Mouse (Mus musculus): ENCODE results near the gene Tesk1. TPM values are rescaled to one million over a fixed set of nuclear protein-coding genes. Genes with fewer than 3 reads are reported as not detected.
A peak's percentile ranks its signal among the peaks of the same experiment; 100 is the strongest.

Gene Tesk1
- polyA plus RNA-seq, 1 experiment from 2014 or later, result 10.7 TPM

GRCm38 (mm10) chr4:43415221-43416070, 26.3 kb upstream of the Tesk1 start:
- no peaks in the 10 kb centered on the region for H3K9me3 ChIP-seq (ENCODE audit: control insufficient read depth, low read length)
- ATAC-seq (replicated peaks; ENCODE audit: low FRiP score), result no peak
- DNase-seq (ENCODE audit: low spot score), result no peak
- H3K27ac ChIP-seq (ENCODE audit: low read depth, low read length), result no peak overlapping the region
- H3K4me3 ChIP-seq (ENCODE audit: low read depth, low read length), result no peak overlapping the region
- no peaks in the 10 kb centered on the region for H3K27me3 ChIP-seq (ENCODE audit: control insufficient read depth, insufficient read depth, low read length)
- no peak overlapping the region for H3K9ac ChIP-seq (ENCODE audit: low read length)
- H3K4me2 ChIP-seq (ENCODE audit: low read depth, low read length, severe bottlenecking), result no peak overlapping the region
- no peaks in the 10 kb centered on the region for H3K4me1 ChIP-seq (replicated peaks; ENCODE audit: control insufficient read depth, insufficient read depth, low read length)
- WGBS, result 90% methylated on average over 29 of the region's 29 CpGs
- H3K36me3 ChIP-seq (ENCODE audit: control insufficient read depth, insufficient read depth, low read length), result no peaks in the 10 kb centered on the region; the same call in 1 of the 2 replicates

DNA sequence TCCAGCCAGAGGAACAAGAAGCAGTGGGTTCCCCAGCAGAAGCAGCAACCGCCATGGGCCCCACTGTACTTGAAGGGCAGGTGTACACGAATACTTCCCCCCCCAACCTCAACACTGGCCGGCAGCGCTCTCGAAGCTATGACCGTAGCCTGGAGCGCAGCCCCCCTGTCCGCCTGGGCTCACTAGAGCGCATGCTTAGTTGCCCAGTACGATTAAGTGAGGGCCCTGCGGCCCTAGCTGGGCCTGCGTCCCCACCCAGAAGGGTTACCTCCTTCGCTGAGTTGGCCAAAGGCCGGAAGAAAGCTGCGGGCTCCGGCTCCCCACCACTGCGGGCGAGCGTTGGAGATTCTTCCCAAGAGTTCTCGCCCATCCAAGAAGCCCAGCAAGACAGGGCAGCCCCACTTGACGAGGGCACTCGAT, 25.7 kb upstream of the Tesk1 start:
- no peaks in the 10 kb centered on the region for H3K9me3 ChIP-seq (ENCODE audit: control insufficient read depth, low read length)
- 95% methylated on average over 22 of the region's 22 CpGs for WGBS
- no peaks in the 10 kb centered on the region for H3K4me1 ChIP-seq (replicated peaks; ENCODE audit: control insufficient read depth, insufficient read depth, low read length)
- H3K4me3 ChIP-seq (ENCODE audit: low read depth, low read length), result no peak overlapping the region
- no peak overlapping the region for H3K9ac ChIP-seq (ENCODE audit: low read length)
- no peak overlapping the region for H3K27ac ChIP-seq (ENCODE audit: low read depth, low read length)
- no peaks in the 10 kb centered on the region for H3K27me3 ChIP-seq (ENCODE audit: control insufficient read depth, insufficient read depth, low read length)
- no peak overlapping the region for H3K4me2 ChIP-seq (ENCODE audit: low read depth, low read length, severe bottlenecking)
- ATAC-seq (replicated peaks; ENCODE audit: low FRiP score), result no peak
- no peak for DNase-seq (ENCODE audit: low spot score)
- no peaks in the 10 kb centered on the region; the same call in 1 of the 2 replicates for H3K36me3 ChIP-seq (ENCODE audit: control insufficient read depth, insufficient read depth, low read length)

GRCm38 (mm10) chr4:43417269-43418062, 24.3 kb upstream of the Tesk1 start:
- Histone ChIP-seq H3K27ac (ENCODE audit: low read depth, low read length) (no peak overlapping the region), H3K36me3 (ENCODE audit: control insufficient read depth, insufficient read depth, low read length) (no peaks in the 10 kb centered on the region; the same call in 1 of the 2 replicates), H3K9me3 (ENCODE audit: control insufficient read depth, low read length) (no peaks in the 10 kb centered on the region), H3K4me3 (ENCODE audit: low read depth, low read length) (no peak overlapping the region), H3K4me1 (replicated peaks; ENCODE audit: control insufficient read depth, insufficient read depth, low read length) (no peaks in the 10 kb centered on the region), H3K27me3 (ENCODE audit: control insufficient read depth, insufficient read depth, low read length) (no peaks in the 10 kb centered on the region), H3K4me2 (ENCODE audit: low read depth, low read length, severe bottlenecking) (no peak overlapping the region), H3K9ac (ENCODE audit: low read length) (no peak overlapping the region)
- no peak for ATAC-seq (replicated peaks; ENCODE audit: low FRiP score)
- no peak for DNase-seq (ENCODE audit: low spot score)
- WGBS, result 84% methylated on average over 16 of the region's 16 CpGs

DNA sequence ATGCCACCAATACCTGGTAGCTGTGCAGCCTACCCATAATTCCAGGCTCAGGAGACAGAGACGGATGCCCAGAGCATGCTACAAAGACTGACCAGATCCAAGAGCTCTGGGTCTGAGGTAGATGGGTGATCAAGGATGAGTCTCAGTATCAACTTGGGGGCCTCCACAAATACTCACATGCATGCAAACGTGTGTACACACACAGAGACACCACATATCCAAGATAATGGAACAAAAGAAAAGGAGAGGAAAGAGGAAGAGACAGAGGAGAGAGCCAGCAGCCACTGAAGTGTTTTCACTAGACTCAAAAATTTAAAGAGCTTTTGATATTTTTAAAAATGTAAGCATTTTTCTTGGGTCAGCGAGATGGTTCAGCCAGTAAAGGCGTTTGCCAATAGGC, 23.3 kb upstream of the Tesk1 start:
- Histone ChIP-seq H3K9ac (ENCODE audit: low read length) (no peak overlapping the region), H3K9me3 (ENCODE audit: control insufficient read depth, low read length) (no peaks in the 10 kb centered on the region), H3K4me3 (ENCODE audit: low read depth, low read length) (no peak overlapping the region), H3K36me3 (ENCODE audit: control insufficient read depth, insufficient read depth, low read length) (no peaks in the 10 kb centered on the region; the same call in 1 of the 2 replicates), H3K4me2 (ENCODE audit: low read depth, low read length, severe bottlenecking) (no peak overlapping the region), H3K27me3 (ENCODE audit: control insufficient read depth, insufficient read depth, low read length) (no peaks in the 10 kb centered on the region), H3K27ac (ENCODE audit: low read depth, low read length) (no peak overlapping the region), H3K4me1 (replicated peaks; ENCODE audit: control insufficient read depth, insufficient read depth, low read length) (no peaks in the 10 kb centered on the region)
- ATAC-seq (replicated peaks; ENCODE audit: low FRiP score) (no peak), DNase-seq (ENCODE audit: low spot score) (no peak)
- WGBS, result 79% methylated on average over 4 of the region's 4 CpGs

GRCm38 (mm10) chr4:43418973-43419656, 22.6 kb upstream of the Tesk1 start:
- H3K27ac ChIP-seq (ENCODE audit: low read depth, low read length), result no peak overlapping the region
- no peaks in the 10 kb centered on the region for H3K27me3 ChIP-seq (ENCODE audit: control insufficient read depth, insufficient read depth, low read length)
- no peak for ATAC-seq (replicated peaks; ENCODE audit: low FRiP score)
- 65% methylated on average over 15 of the region's 15 CpGs for whole genome bisulfite sequencing
- DNase-seq (ENCODE audit: low spot score), result no peak
- H3K9ac ChIP-seq (ENCODE audit: low read length), result no peak overlapping the region
- no peaks in the 10 kb centered on the region for H3K9me3 ChIP-seq (ENCODE audit: control insufficient read depth, low read length)
- H3K4me3 ChIP-seq (ENCODE audit: low read depth, low read length), result no peak overlapping the region
- H3K36me3 ChIP-seq (ENCODE audit: control insufficient read depth, insufficient read depth, low read length), result peaks cover under 1% of the 10 kb centered on the region; the same call in 1 of the 2 replicates
- no peaks in the 10 kb centered on the region for H3K4me1 ChIP-seq (replicated peaks; ENCODE audit: control insufficient read depth, insufficient read depth, low read length)
- no peak overlapping the region for H3K4me2 ChIP-seq (ENCODE audit: low read depth, low read length, severe bottlenecking)

DNA sequence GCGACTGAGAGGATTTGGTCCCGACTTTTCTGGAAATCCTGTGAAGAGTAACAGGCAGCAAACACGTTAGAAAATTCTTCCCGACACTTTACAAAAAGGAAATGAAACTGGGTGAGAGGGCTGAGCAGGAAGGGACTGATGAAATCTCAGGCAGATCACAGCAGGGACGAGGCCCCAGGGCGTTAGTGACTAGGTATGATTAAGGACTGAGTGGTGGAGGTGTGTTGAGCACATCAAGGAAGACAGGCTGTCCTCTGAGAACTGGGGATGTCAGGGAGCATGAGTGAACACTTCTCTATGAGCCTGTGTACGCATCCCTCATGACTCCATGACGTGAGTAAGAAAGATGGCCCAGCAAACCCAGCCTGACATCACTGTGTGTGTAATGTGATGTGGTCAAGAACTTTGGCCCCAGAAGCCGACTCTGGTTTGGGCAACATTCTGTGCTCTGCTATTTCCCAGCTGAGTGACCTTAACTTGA, 21.9 kb upstream of the Tesk1 start:
- Histone ChIP-seq H3K4me3 (ENCODE audit: low read depth, low read length) (no peak overlapping the region), H3K27ac (ENCODE audit: low read depth, low read length) (no peak overlapping the region), H3K4me1 (replicated peaks; ENCODE audit: control insufficient read depth, insufficient read depth, low read length) (no peaks in the 10 kb centered on the region), H3K9me3 (ENCODE audit: control insufficient read depth, low read length) (no peaks in the 10 kb centered on the region), H3K4me2 (ENCODE audit: low read depth, low read length, severe bottlenecking) (no peak overlapping the region), H3K9ac (ENCODE audit: low read length) (no peak overlapping the region), H3K27me3 (ENCODE audit: control insufficient read depth, insufficient read depth, low read length) (peaks cover 3% of the 10 kb centered on the region; the same call in 1 of the 2 replicates), H3K36me3 (ENCODE audit: control insufficient read depth, insufficient read depth, low read length) (peaks cover 4% of the 10 kb centered on the region; the same call in 1 of the 2 replicates)
- 72% methylated on average over 9 of the region's 9 CpGs for WGBS
- no peak for ATAC-seq (replicated peaks; ENCODE audit: low FRiP score)
- no peak for DNase-seq (ENCODE audit: low spot score)

- peaks cover 1% of the 10 kb centered on the region for H3K4me1 ChIP-seq (replicated peaks; ENCODE audit: control insufficient read depth, insufficient read depth, low read length)
- no peak overlapping the region for H3K27ac ChIP-seq (ENCODE audit: low read depth, low read length)
- 6% methylated on average over 6 of the region's 6 CpGs for WGBS
- H3K9me3 ChIP-seq (ENCODE audit: control insufficient read depth, low read length), result no peaks in the 10 kb centered on the region
- peaks cover 4% of the 10 kb centered on the region; the same call in 1 of the 2 replicates for H3K36me3 ChIP-seq (ENCODE audit: control insufficient read depth, insufficient read depth, low read length)
- H3K27me3 ChIP-seq (ENCODE audit: control insufficient read depth, insufficient read depth, low read length), result peaks cover 6% of the 10 kb centered on the region
- ATAC-seq (replicated peaks; ENCODE audit: low FRiP score), result peak; percentile 24; the same call in 1 of the 2 replicates
- no peak overlapping the region for H3K4me2 ChIP-seq (ENCODE audit: low read depth, low read length, severe bottlenecking)
- DNase-seq (ENCODE audit: low spot score), result peak; percentile 79
- no peak overlapping the region for H3K4me3 ChIP-seq (ENCODE audit: low read depth, low read length)
- no peak overlapping the region for H3K9ac ChIP-seq (ENCODE audit: low read length)
These were observed 21.4 kb upstream of the Tesk1 start for GRCm38 (mm10) chr4:43420305-43420704.

DNA sequence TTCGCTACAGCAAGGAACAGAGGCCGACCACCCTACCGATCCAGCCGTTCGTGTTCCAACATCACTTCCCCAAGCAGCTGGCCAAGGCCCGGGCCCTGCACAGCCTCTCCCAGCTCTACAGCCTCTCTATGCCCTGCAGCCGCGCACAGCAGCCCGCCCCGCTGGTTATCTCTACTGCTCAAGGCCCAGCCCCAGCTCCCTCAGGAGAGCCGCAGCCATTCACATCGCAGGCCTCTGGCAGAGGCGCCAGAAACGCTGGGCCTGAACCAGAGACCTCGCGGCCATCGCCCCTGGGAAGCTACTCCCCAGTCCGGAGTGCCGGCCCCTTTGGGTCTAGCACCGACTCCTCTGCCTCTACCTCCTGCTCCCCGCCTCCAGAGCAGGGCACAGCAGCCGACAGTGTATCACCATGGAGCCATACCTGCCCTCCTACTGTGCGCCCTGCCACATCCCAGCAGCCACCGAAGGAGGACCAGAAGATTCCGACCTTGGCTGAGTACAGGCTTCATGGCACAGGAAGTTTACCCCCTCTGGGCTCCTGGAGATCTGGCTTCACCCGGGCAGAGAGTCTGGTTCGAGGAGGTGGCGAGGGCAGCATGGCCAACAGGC, 20.0 kb upstream of the Tesk1 start:
- Histone ChIP-seq H3K4me2 (ENCODE audit: low read depth, low read length, severe bottlenecking) (no peak overlapping the region), H3K9me3 (ENCODE audit: control insufficient read depth, low read length) (no peaks in the 10 kb centered on the region), H3K4me1 (replicated peaks; ENCODE audit: control insufficient read depth, insufficient read depth, low read length) (peaks cover 10% of the 10 kb centered on the region), H3K36me3 (ENCODE audit: control insufficient read depth, insufficient read depth, low read length) (peaks cover 4% of the 10 kb centered on the region; the same call in 1 of the 2 replicates), H3K27me3 (ENCODE audit: control insufficient read depth, insufficient read depth, low read length) (peaks cover 18% of the 10 kb centered on the region), H3K4me3 (ENCODE audit: low read depth, low read length) (no peak overlapping the region), H3K27ac (ENCODE audit: low read depth, low read length) (no peak overlapping the region), H3K9ac (ENCODE audit: low read length) (no peak overlapping the region)
- no peak for ATAC-seq (replicated peaks; ENCODE audit: low FRiP score)
- no peak for DNase-seq (ENCODE audit: low spot score)
- WGBS, result 79% methylated on average over 28 of the region's 28 CpGs

Measured in forebrain, embryonic 11.5 days (tissue).